Mouse (Mus musculus) layer of hippocampus, adult 2 months (tissue): Measurements from ENCODE around the gene Dnali1. TPM values are rescaled to one million over a fixed set of nuclear protein-coding genes. Genes with fewer than 3 reads are reported as not detected.

Experiments used
- DNase-seq, 2 experiments: peaks; one replicate each; pipeline ENCODE4 v3.0.0; 2022; ENCODE audit warnings: low spot score in 2 of 2
- H3K27ac ChIP-seq: fragments of 200-600 bp; 2 replicates; pipeline ENCODE4 v1.8.1; 2022
- H3K4me3 ChIP-seq: fragments of 200-600 bp; 2 replicates; pipeline ENCODE4 v1.8.1; 2022; ENCODE audit warnings: mild to moderate bottlenecking
- CTCF ChIP-seq: fragments of 200-600 bp; conservative IDR thresholded peaks from 2 replicates; pipeline ENCODE4 v1.8.1; 2022; ENCODE audit warnings: antibody characterized with exemption, mild to moderate bottlenecking, moderate library complexity
- total RNA-seq, 2 experiments: library from RNA; stranded (reverse); gene quantifications; 2 replicates each; pipeline ENCODE4 v1.2.3; 2021

Gene Dnali1
- total RNA-seq, 2 experiments from 2014 or later: 0.64 to 1.00 TPM

DNA sequence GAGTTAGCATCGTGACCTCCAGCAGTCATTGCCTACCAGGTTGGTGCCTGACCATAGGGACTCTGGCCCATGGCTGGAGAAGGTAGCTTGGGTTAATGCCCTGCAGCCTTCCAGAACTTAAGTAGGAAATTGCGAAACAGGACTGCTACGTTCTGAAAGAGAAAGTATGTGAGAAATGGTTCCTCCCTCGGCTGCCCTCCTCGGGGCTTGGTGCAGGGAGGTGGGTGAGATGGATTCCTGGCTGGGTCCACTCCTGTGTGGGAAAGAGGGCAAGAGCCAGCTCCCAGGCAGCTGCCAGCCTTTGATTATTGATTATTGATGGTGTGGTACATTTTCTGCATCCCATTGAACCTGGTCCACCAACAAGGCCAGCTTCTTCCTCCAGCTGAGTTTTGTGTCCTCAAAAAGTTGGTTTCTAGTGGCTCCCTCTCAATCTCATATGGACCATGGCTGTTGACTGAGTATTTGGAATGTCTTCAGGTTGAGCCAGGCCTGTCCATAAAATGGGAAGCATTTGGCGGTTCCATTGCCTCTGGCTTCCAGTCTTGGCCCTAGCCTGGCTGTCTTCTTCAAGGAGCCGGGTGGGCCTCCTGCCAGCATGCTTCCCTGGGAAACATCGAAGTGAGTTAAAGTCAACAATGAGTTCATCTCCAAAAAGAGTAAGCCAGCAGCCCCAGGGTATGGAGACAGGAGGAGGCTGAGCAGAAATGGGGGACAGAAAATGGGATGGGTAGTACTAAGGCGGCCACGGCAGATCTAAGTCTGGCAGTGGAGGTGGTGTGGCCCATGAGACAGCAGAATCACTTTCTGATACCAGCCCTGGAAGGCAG is 49.5 kb downstream of the Dnali1 start, which contains the start of gene Gnl2:
Gnl2 (plus strand) TSS at position 780 of the 830 bp plus-strand sequence.
- Histone ChIP-seq H3K4me3 (no peak within 1 kb of the TSS), H3K27ac (no peak within 1 kb of the TSS)
- no peak for TF ChIP-seq CTCF
- no peak for DNase-seq

DNA sequence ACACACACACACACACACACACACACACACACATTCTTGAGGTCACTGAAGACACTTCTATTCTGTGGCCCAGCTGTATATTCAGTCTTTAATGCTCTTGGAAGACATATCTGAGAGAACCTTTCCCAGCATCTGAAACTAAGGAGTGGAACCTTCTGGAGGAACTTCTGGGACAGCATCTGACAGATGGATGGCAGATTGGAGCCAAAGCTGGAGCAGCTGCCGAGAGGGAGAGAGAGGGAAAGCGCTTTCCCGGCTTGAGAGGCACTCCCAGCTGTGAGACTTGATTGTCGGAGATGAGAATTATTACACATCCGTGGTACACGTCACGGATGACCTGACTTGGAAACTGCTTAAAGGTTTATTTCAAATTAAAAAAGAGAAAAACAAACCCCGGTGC is 56.8 kb downstream of the Dnali1 start:
- no peak for TF ChIP-seq CTCF
- Histone ChIP-seq H3K27ac (no peak overlapping the region), H3K4me3 (no peak overlapping the region)
- peak in 1 of 2 experiments; percentile 28 for DNase-seq

DNA sequence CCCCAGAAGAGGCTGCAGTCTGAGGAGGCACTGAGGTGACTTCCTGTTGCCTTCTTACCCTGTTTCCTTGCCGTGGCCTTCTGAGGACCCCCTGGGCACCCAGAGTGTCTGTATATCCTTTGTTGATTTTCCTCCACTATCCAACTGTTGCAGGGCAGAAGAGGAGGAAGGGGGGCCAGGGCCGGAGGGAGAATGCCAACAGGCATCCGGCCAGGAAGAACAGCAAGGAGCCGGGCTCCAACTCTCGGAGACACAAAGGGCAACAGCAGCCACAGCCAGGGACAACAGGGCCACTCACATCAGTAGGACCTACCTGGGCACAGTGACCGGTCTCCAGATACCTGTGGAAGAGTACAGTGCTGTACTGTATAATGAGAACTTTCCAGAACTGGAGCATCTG is 57.3 kb downstream of the Dnali1 start:
- DNase-seq: no peak
- H3K27ac ChIP-seq: no peak overlapping the region
- no peak for TF ChIP-seq CTCF
- H3K4me3 ChIP-seq: no peak overlapping the region

DNA sequence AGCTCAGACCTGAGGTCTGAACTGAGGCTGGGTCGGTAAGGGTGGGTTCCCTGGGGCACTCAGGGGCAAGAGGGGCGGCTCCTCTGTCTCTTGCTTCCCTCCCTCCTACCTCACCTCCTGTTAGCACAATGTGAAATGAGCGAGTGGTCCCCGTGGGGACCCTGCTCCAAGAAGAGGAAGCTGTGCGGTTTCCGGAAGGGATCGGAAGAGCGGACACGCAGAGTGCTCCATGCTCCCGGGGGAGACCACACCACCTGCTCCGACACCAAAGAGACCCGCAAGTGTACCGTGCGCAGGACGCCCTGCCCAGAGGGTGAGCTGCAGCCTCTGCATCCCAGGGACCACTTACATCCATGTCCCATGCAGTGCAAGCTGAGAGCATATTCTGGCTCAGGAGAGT is 58.0 kb downstream of the Dnali1 start:
- TF ChIP-seq CTCF: no peak
- no peak overlapping the region for H3K4me3 ChIP-seq
- no peak for DNase-seq
- H3K27ac ChIP-seq: no peak overlapping the region

Other genes starting within 250 kb of the Dnali1 start
- gene Yrdc, start 215.0 kb downstream of the Dnali1 start, total RNA-seq: 10 to 100 TPM; 30.3 to 38.0 TPM
- 10 to 100 TPM; 72.0 to 94.5 TPM for gene 1110065P20Rik, start 214.5 kb downstream of the Dnali1 start, total RNA-seq
- 10 to 100 TPM; 52.3 to 54.4 TPM for gene Maneal, start 203.5 kb downstream of the Dnali1 start, total RNA-seq
- gene Epha10, start 184.8 kb downstream of the Dnali1 start, total RNA-seq: 10 to 100 TPM; 42.5 to 51.3 TPM
- gene 9930104L06Rik, start 128.7 kb downstream of the Dnali1 start, total RNA-seq: 10 to 100 TPM; 22.1 to 23.6 TPM
- 1 to 10 TPM; 2.1 to 2.9 TPM for gene Cdca8, start 126.4 kb downstream of the Dnali1 start, total RNA-seq
- 1 to 10 TPM; 9.5 to 9.8 TPM for gene Rspo1, start 79.3 kb downstream of the Dnali1 start, total RNA-seq
- gene Gnl2, start 49.1 kb downstream of the Dnali1 start, total RNA-seq: 10 to 100 TPM; 67.9 to 76.1 TPM
- gene Snip1, start 969 bp upstream of the Dnali1 start, total RNA-seq: 10 to 100 TPM; 14.6 to 16.3 TPM
- 100 to 1,000 TPM; 111 to 116 TPM for gene Meaf6, start 19.4 kb upstream of the Dnali1 start, total RNA-seq
- 1 to 10 TPM; 1.1 to 1.2 TPM for gene Zc3h12a, start 62.1 kb upstream of the Dnali1 start, total RNA-seq